Mouse (Mus musculus) hindbrain, embryonic 11.5 days (tissue): Measurements from ENCODE around the gene D230025D16Rik. TPM values are rescaled to one million over a fixed set of nuclear protein-coding genes. Genes with fewer than 3 reads are reported as not detected.
A peak's percentile ranks its signal among the peaks of the same experiment; 100 is the strongest.

Experiments used
- ATAC-seq: fragments of 200-750 bp; cut with Nextera tagmentation; 2 replicates; pipeline ENCODE4 v1.8.0; 2017; ENCODE audit warnings: mild to moderate bottlenecking, moderate TSS enrichment, moderate library complexity; ENCODE audit not compliant: low FRiP score
- DNase-seq: peaks from one replicate; pipeline ENCODE4 v3.0.0-alpha.2; 2015; ENCODE audit warnings: low spot score
- H3K27ac ChIP-seq: fragments of 300-500 bp; sonication (generic); 2 replicates; pipeline ENCODE4 v1.5.1; 2014; ENCODE audit warnings: mild to moderate bottlenecking, low read depth, low read length
- H3K27me3 ChIP-seq: fragments of 300-500 bp; sonication (generic); 2 replicates; pipeline ENCODE4 v1.6.1; 2014; ENCODE audit warnings: mild to moderate bottlenecking, low read length, moderate library complexity, mixed read lengths; ENCODE audit not compliant: control insufficient read depth, insufficient read depth
- H3K36me3 ChIP-seq: fragments of 300-500 bp; sonication (generic); 2 replicates; pipeline ENCODE4 v1.6.1; 2014; ENCODE audit warnings: mild to moderate bottlenecking, low read length, moderate library complexity, mixed read lengths; ENCODE audit not compliant: control insufficient read depth, insufficient read depth
- H3K4me1 ChIP-seq: fragments of 300-500 bp; sonication (generic); replicated peaks from 2 replicates; pipeline ENCODE4 v1.6.1; 2014; ENCODE audit warnings: low read length, mixed read lengths; ENCODE audit not compliant: control insufficient read depth, insufficient read depth
- H3K4me2 ChIP-seq: fragments of 300-500 bp; sonication (generic); replicated peaks from 2 replicates; pipeline ENCODE4 v1.6.1; 2014; ENCODE audit warnings: mild to moderate bottlenecking, low read depth, low read length
- H3K4me3 ChIP-seq: fragments of 300-500 bp; sonication (generic); 2 replicates; pipeline ENCODE4 v1.5.1; 2014; ENCODE audit warnings: low read depth, low read length
- H3K9ac ChIP-seq: fragments of 300-500 bp; sonication (generic); 2 replicates; pipeline ENCODE4 v1.6.1; 2014; ENCODE audit warnings: low read depth, low read length
- H3K9me3 ChIP-seq: fragments of 300-500 bp; sonication (generic); 2 replicates; pipeline ENCODE4 v1.6.1; 2016; ENCODE audit warnings: low read length; ENCODE audit not compliant: control insufficient read depth
- WGBS: fragments of 180-500 bp; shearing (Covaris S2); extraction: QIAGEN DNeasy Blood & Tissue Kit; methylation state at CpG from one replicate; pipeline ENCODE4 v1.1.7; 2014; 5-methylcytosine and 5-hydroxymethylcytosine counted together
- polyA plus RNA-seq: library from polyadenylated mRNA; unstranded; fragments of >200 nt; fragmentation: Nextera tagmentation; extraction: Ambion mirVana; gene quantifications from 2 replicates; pipeline ENCODE4 v1.2.1, GENCODE M21; 2014

Gene D230025D16Rik
- polyA plus RNA-seq, 1 experiment from 2014 or later, result 33.2 TPM

- no peak overlapping the region for H3K27ac ChIP-seq
- peaks cover 6% of the 10 kb centered on the region; the same call in 1 of the 2 replicates for H3K4me1 ChIP-seq
- peak overlapping the region; percentile 74 for H3K4me2 ChIP-seq
- DNase-seq (no peak), ATAC-seq (no peak; the same call in 1 of the 2 replicates)
- peaks cover 15% of the 10 kb centered on the region for H3K36me3 ChIP-seq
- H3K27me3 ChIP-seq, result no peaks in the 10 kb centered on the region
- H3K4me3 ChIP-seq, result peak overlapping the region; percentile 98
- H3K9me3 ChIP-seq, result no peaks in the 10 kb centered on the region
- H3K9ac ChIP-seq, result peak overlapping the region; percentile 95
- WGBS, result 60% methylated on average over 18 of the region's 18 CpGs
These were observed 73.7 kb downstream of the D230025D16Rik start for GRCm38 (mm10) chr8:105298351-105299252.

DNA sequence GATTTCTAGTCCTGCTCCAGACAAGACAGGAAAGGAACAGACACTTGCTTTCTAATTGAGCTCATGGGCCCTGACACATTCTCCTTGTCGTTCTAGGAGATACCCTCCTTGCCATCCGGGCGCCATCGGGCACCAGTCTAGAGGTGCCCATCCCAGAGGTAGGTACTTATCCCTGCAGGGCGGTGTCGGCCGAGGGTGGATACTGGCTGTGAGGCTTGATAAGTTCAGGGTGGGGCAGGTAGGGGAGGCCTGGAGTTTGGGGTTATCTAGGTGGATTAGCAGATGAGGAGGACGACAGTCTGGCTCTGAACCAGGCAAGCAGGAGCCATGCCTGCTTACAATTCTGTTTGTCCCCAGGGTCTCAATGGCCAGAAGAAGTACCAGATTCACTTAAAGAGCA lies 75.0 kb downstream of the D230025D16Rik start:
- Histone ChIP-seq H3K4me2 (no peak overlapping the region), H3K27ac (no peak overlapping the region), H3K4me3 (no peak overlapping the region), H3K9me3 (no peaks in the 10 kb centered on the region), H3K4me1 (peaks cover 6% of the 10 kb centered on the region; the same call in 1 of the 2 replicates), H3K27me3 (no peaks in the 10 kb centered on the region), H3K9ac (no peak overlapping the region), H3K36me3 (peaks cover 15% of the 10 kb centered on the region)
- no peak for ATAC-seq
- 98% methylated on average over 8 of the region's 8 CpGs for WGBS
- DNase-seq, result no peak

Other genes with a start within 250 kb of the D230025D16Rik start
- gene Ces2h, start 224.3 kb upstream of the D230025D16Rik start, polyA plus RNA-seq, result not detected in 2 replicates
- not detected in 2 replicates for gene Ces3a, start 176.5 kb upstream of the D230025D16Rik start, polyA plus RNA-seq
- gene Ces3b, start 141.4 kb upstream of the D230025D16Rik start, polyA plus RNA-seq, result not detected in 2 replicates
- not detected in 2 replicates for gene Ces4a, start 93.3 kb upstream of the D230025D16Rik start, polyA plus RNA-seq
- gene Cbfb, start 54.5 kb upstream of the D230025D16Rik start, polyA plus RNA-seq, result 65.1 and 69.0 TPM in 2 replicates
- gene B3gnt9, start 30.0 kb downstream of the D230025D16Rik start, polyA plus RNA-seq, result 4.2 and 6.3 TPM in 2 replicates
- gene Tradd, start 39.5 kb downstream of the D230025D16Rik start, polyA plus RNA-seq, result 13.5 and 14.3 TPM in 2 replicates
- 0.78 and 1.4 TPM in 2 replicates for gene Fbxl8, start 39.5 kb downstream of the D230025D16Rik start, polyA plus RNA-seq
- 0.21 and 0.52 TPM in 2 replicates for gene Hsf4, start 44.7 kb downstream of the D230025D16Rik start, polyA plus RNA-seq
- 2.7 and 3.1 TPM in 2 replicates for gene Nol3, start 51.0 kb downstream of the D230025D16Rik start, polyA plus RNA-seq
- gene 4931428F04Rik, start 64.7 kb downstream of the D230025D16Rik start, polyA plus RNA-seq, result 31.7 and 40.2 TPM in 2 replicates
- gene Exoc3l, start 71.0 kb downstream of the D230025D16Rik start, polyA plus RNA-seq, result 6.0 and 10.0 TPM in 2 replicates
- 96.7 and 97.1 TPM in 2 replicates for gene E2f4, start 72.5 kb downstream of the D230025D16Rik start, polyA plus RNA-seq
- gene Elmo3, start 80.5 kb downstream of the D230025D16Rik start, polyA plus RNA-seq, result 1.7 and 2.6 TPM in 2 replicates
- 0.98 and 1.2 TPM in 2 replicates for gene Lrrc29, start 101.1 kb downstream of the D230025D16Rik start, polyA plus RNA-seq
- gene Tmem208, start 101.2 kb downstream of the D230025D16Rik start, polyA plus RNA-seq, result 102 and 105 TPM in 2 replicates
- gene Fhod1, start 122.8 kb downstream of the D230025D16Rik start, polyA plus RNA-seq, result 1.8 and 3.6 TPM in 2 replicates
- 3.9 and 4.5 TPM in 2 replicates for gene Slc9a5, start 123.7 kb downstream of the D230025D16Rik start, polyA plus RNA-seq
- gene Plekhg4, start 148.1 kb downstream of the D230025D16Rik start, polyA plus RNA-seq, result 0.26 and 0.73 TPM in 2 replicates
- 0.14 TPM in 1 of 2 replicates, not detected in the other for gene Kctd19, start 188.4 kb downstream of the D230025D16Rik start, polyA plus RNA-seq
- gene Lrrc36, start 188.4 kb downstream of the D230025D16Rik start, polyA plus RNA-seq, result 2.8 and 3.0 TPM in 2 replicates
- 206 and 218 TPM in 2 replicates for gene Tppp3, start 246.4 kb downstream of the D230025D16Rik start, polyA plus RNA-seq